In genomic region chr17:33032900-33033891, GRCm38 (mm10) we compare ENCODE assay signal across 8 mouse cellular contexts. TPM values are rescaled to one million over a fixed set of nuclear protein-coding genes. Genes with fewer than 3 reads are reported as not detected.
A peak's percentile ranks its signal among the peaks of the same experiment; 100 is the strongest.
DNase-seq lines count a peak whose midpoint lies in the region; ATAC-seq lines count a peak whose summit lies in the region.

Zfp763 (minus strand) TSS chr17:33033402.

- peak within 1 kb of the TSS; percentile 71 for H3K4me2 ChIP-seq in lung, embryonic 16.5 days (ENCODE audit: low read depth, low read length)

- peak within 1 kb of the TSS; percentile 90 for H3K4me3 ChIP-seq in lung, embryonic 16.5 days (ENCODE audit: low read length)

- 3% methylated on average over 27 of the region's 27 CpGs for WGBS in lung, embryonic 16.5 days

- H3K27me3 ChIP-seq in lung, embryonic 16.5 days (ENCODE audit: control insufficient read depth, insufficient read depth, low read depth, low read length): no peaks in the 10 kb centered on the region

- 0 out of 2 replicates have a peak, but pooled peaks cover 3% of the 10 kb centered on the region for H3K4me1 ChIP-seq in lung, embryonic 16.5 days (replicated peaks; ENCODE audit: control insufficient read depth, insufficient read depth, low read length)

- H3K9ac ChIP-seq in lung, embryonic 16.5 days (ENCODE audit: low read length): peak within 1 kb of the TSS; percentile 93

- DNase-seq in MN1 (ENCODE audit: low spot score): peak; percentile 90
- DNase-seq in cerebellum, adult 8-10 months: peak; percentile 75
- peak; percentile 84 for DNase-seq in forelimb bud, embryonic 11.5 days (ENCODE audit: low read depth, low spot score)
- DNase-seq in layer of hippocampus, adult 9-10 months (ENCODE audit: low spot score): peak; percentile 87
- peak; percentile 59 for DNase-seq in ovary, postnatal 10 days (ENCODE audit: low spot score)
- DNase-seq in thymus, postnatal 10 days (ENCODE audit: low spot score in 2 of 2): peak; percentile 22 to 50

- ATAC-seq in hematopoietic stem cell, adult 5-6 weeks (replicated peaks in 1 of 2; ENCODE audit: insufficient read depth in 1 of 2, low FRiP score in 2 of 2, low TSS enrichment in 1 of 2, low read depth in 1 of 2, poor library complexity in 2 of 2, severe bottlenecking in 2 of 2): peak; percentile 96 to 100
- peak; percentile 97 for ATAC-seq in lung, embryonic 16.5 days (ENCODE audit: low read depth)

- no peaks in the 10 kb centered on the region for H3K9me3 ChIP-seq in lung, embryonic 16.5 days (ENCODE audit: control insufficient read depth, low read length)

- peak within 1 kb of the TSS; percentile 91 for H3K27ac ChIP-seq in lung, embryonic 16.5 days (ENCODE audit: low read length)

- no peaks in the 10 kb centered on the region for H3K36me3 ChIP-seq in lung, embryonic 16.5 days (ENCODE audit: control insufficient read depth, insufficient read depth, low read length)

RNA-seq across cellular contexts. Expression of gene Zfp763, which starts in this region (rescaled TPM):
- 12.8 and 17.8 TPM in 2 replicates for total RNA-seq in hematopoietic stem cell, adult 5-6 weeks (2017)
- 13.6 and 14.9 TPM in 2 replicates for polyA plus RNA-seq in lung, embryonic 16.5 days (2015; fragmentation: Nextera tagmentation; extraction: Ambion mirVana)

Comparison
In these comparisons a context has a peak if more than half of its experiments do, and no peak if none do; other contexts are left out.
1. Peak in every context shown above with its lines: DNase-seq, ATAC-seq, H3K4me3 ChIP-seq and H3K27ac ChIP-seq.
2. DNase-seq: peak in every context shown above with its lines; median percentile 90 in MN1; 87 in layer of hippocampus, adult 9-10 months; 84 in forelimb bud, embryonic 11.5 days; 75 in cerebellum, adult 8-10 months; 59 in ovary, postnatal 10 days; 36 in thymus, postnatal 10 days.